Mouse (Mus musculus): ENCODE data around the gene Tbc1d23.

DNA sequence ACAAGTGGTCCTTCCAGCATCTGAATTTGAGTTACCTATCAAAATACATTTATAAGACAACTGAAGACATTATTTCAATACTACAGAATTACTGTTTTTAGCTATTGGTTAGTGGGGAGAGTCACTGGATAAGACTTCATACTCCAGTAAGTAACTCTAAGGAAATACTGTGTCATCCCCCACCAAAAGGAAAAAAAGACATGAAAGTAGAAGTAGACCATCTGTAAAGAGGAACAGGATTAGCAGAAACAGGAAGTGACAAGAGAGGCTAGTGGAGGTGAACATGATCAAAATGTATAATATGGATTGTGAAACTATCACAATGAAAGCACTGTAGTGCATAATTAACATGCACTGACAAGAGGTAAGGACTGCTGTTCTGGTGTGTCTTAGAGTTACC lies 15.3 kb downstream of the Tbc1d23 start:
- TF ChIP-seq CTCF (IDR thresholded peaks at IDR 0.05; ENCODE audit: control insufficient read depth, insufficient read depth, low read length) (no peak), POLR2A (IDR thresholded peaks at IDR 0.05; ENCODE audit: borderline replicate concordance, control insufficient read depth, low read depth, low read length) (no peak)

Measured in bone marrow, adult 2 months (tissue).